Mouse (Mus musculus): ENCODE data around the gene Copz1.

The Copz1 gene

GRCm38 (mm10) chr15:103292673-103293345 lies 20.3 kb downstream of the Copz1 start:
- no peak for DNase-seq (ENCODE audit: low spot score in 2 of 2)

GRCm38 (mm10) chr15:103293375-103293774 lies 20.9 kb downstream of the Copz1 start:
- DNase-seq (ENCODE audit: low spot score in 2 of 2), result no peak

- DNase-seq (ENCODE audit: low spot score in 2 of 2), result no peak
These were observed 22.1 kb downstream of the Copz1 start for GRCm38 (mm10) chr15:103294649-103295048.

GRCm38 (mm10) chr15:103295851-103296250 lies 23.3 kb downstream of the Copz1 start:
- DNase-seq (ENCODE audit: low spot score in 2 of 2), result peak in 1 of 2 experiments; percentile 22

- peak in 1 of 2 experiments; percentile 25 for DNase-seq (ENCODE audit: low spot score in 2 of 2)
These were observed 24.8 kb downstream of the Copz1 start for GRCm38 (mm10) chr15:103297313-103297712.

- DNase-seq (ENCODE audit: low spot score in 2 of 2), result peak in 1 of 2 experiments; percentile 32
These were observed 25.5 kb downstream of the Copz1 start for GRCm38 (mm10) chr15:103298026-103298425.

GRCm38 (mm10) chr15:103298861-103299616 lies 26.5 kb downstream of the Copz1 start:
- peak in 1 of 2 experiments; percentile 28 for DNase-seq (ENCODE audit: low spot score in 2 of 2)

GRCm38 (mm10) chr15:103299644-103300043 lies 27.1 kb downstream of the Copz1 start:
- no peak for DNase-seq (ENCODE audit: low spot score in 2 of 2)

- peak; percentile 79 to 83 for DNase-seq (ENCODE audit: low spot score in 2 of 2)
These were observed 27.6 kb downstream of the Copz1 start for GRCm38 (mm10) chr15:103300067-103300471.

GRCm38 (mm10) chr15:103300560-103300959 lies 28.0 kb downstream of the Copz1 start:
- peak in 1 of 2 experiments; percentile 29 for DNase-seq (ENCODE audit: low spot score in 2 of 2)

- DNase-seq (ENCODE audit: low spot score in 2 of 2), result peak in 1 of 2 experiments; percentile 26
These were observed 28.5 kb downstream of the Copz1 start for GRCm38 (mm10) chr15:103301046-103301445.

GRCm38 (mm10) chr15:103301547-103302340 lies 29.2 kb downstream of the Copz1 start:
- DNase-seq (ENCODE audit: low spot score in 2 of 2), result peak in 1 of 2 experiments; percentile 24

GRCm38 (mm10) chr15:103302341-103303021 lies 30.0 kb downstream of the Copz1 start:
- DNase-seq (ENCODE audit: low spot score in 2 of 2), result peak in 1 of 2 experiments; percentile 21

GRCm38 (mm10) chr15:103303916-103304615 lies 31.6 kb downstream of the Copz1 start:
- peak in 1 of 2 experiments; percentile 24 for DNase-seq (ENCODE audit: low spot score in 2 of 2)

- DNase-seq (ENCODE audit: low spot score in 2 of 2), result no peak
These were observed 32.1 kb downstream of the Copz1 start for GRCm38 (mm10) chr15:103304616-103304969.

GRCm38 (mm10) chr15:103305070-103305678 lies 32.7 kb downstream of the Copz1 start:
- peak; percentile 98 to 100 for DNase-seq (ENCODE audit: low spot score in 2 of 2)

GRCm38 (mm10) chr15:103305792-103306645 lies 33.5 kb downstream of the Copz1 start:
- DNase-seq (ENCODE audit: low spot score in 2 of 2), result no peak

GRCm38 (mm10) chr15:103307125-103307524 lies 34.6 kb downstream of the Copz1 start:
- DNase-seq (ENCODE audit: low spot score in 2 of 2), result peak; percentile 92 to 95

GRCm38 (mm10) chr15:103308056-103308875 lies 35.8 kb downstream of the Copz1 start:
- DNase-seq (ENCODE audit: low spot score in 2 of 2), result no peak

Measured in right cerebral cortex, postnatal 10 days (tissue).